Mouse (Mus musculus) urinary bladder, adult 2 months (tissue): ENCODE measurements around the gene Cops8. TPM values are rescaled to one million over a fixed set of nuclear protein-coding genes. Genes with fewer than 3 reads are reported as not detected.

Source experiments
- DNase-seq: peaks from one replicate; pipeline ENCODE4 v3.0.0; 2022; ENCODE audit warnings: low spot score
- polyA plus RNA-seq: library from polyadenylated mRNA; depleted of rRNA; stranded (reverse); fragments of >200 nt; gene quantifications from 2 replicates; pipeline ENCODE4 v1.2.3, GENCODE M21; 2012; rRNA removed

The Cops8 gene
- polyA plus RNA-seq, 1 experiment: 88.6 TPM

- DNase-seq: no peak
These were observed 49.0 kb downstream of the Cops8 start for GRCm38 (mm10) chr1:90651781-90652180.

DNA sequence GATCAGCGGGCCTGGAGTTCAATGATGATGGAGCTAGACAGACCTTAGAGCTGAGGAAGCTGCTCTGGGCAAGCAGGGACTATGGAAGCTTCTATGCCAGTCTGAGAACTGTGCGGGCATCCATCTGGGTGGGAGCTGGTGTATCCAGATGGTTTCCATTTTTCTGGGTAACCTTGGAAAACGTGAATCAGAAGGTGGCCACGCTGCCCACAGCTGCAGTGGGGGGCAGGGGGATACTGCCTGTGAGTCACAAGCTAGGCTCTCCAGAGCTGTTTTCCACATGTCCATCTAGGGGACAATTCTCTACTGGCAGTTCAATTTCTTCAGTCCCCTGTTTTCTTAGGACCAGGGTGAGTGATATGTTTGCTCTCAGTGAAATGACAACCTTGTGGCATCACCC is 49.8 kb downstream of the Cops8 start:
- DNase-seq: no peak

- no peak for DNase-seq
These were observed 53.9 kb downstream of the Cops8 start for GRCm38 (mm10) chr1:90656492-90657245.

- no peak for DNase-seq
These were observed 54.7 kb downstream of the Cops8 start for GRCm38 (mm10) chr1:90657292-90658050.

- DNase-seq: no peak
These were observed 55.8 kb downstream of the Cops8 start for GRCm38 (mm10) chr1:90658581-90658980.

GRCm38 (mm10) chr1:90660150-90660549 is 57.4 kb downstream of the Cops8 start:
- no peak for DNase-seq

- DNase-seq: no peak
These were observed 59.7 kb downstream of the Cops8 start for GRCm38 (mm10) chr1:90662491-90662890.

Other genes with a start within 250 kb of the Cops8 start
- gene Col6a3, start 241.0 kb downstream of the Cops8 start, polyA plus RNA-seq: 235 and 273 TPM in 2 replicates